ENCODE assay signal across 11 mouse cellular contexts in the genomic region with DNA sequence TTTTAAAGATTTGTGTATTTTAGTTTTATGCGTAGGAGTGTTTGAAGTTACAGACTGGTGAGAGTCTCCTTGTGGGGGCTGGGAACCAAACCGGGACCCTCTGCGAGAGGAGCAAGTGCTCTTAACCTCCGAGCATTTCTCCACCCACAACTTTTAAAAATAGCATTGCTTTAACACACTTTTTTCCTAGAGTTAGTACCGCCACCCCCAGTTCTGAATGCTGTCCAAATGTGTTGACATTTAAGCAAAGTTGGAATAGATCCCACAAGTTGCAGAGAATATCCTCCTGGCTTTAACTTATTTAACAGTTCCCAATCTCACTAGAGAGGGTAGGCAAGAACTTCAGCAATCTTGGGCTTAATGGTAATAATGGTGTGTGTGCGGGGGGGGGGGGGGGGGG. TPM values are rescaled to one million over a fixed set of nuclear protein-coding genes. Genes with fewer than 3 reads are reported as not detected.
DNase-seq lines count a peak whose midpoint lies in the region; ATAC-seq lines count a peak whose summit lies in the region.
"Had no signal": no experiment of that assay in that cellular context is flagged by ENCODE, and none has a peak within 500 bp of the region (broad histone marks: within the 10 kb centered on the region; RNA-seq: fewer than 3 reads in every experiment).

No protein-coding gene starts in this region.

- no peak for ATAC-seq in hindbrain, embryonic 16.5 days
- no peak for ATAC-seq in hindbrain, embryonic 11.5 days (ENCODE audit: low FRiP score)
- no peak for ATAC-seq in midbrain, embryonic 13.5 days
- no peak for ATAC-seq in stomach, embryonic 15.5 days (ENCODE audit: insufficient read depth, low FRiP score, low read depth)

- no peak overlapping the region for H3K4me3 ChIP-seq in hindbrain, embryonic 16.5 days (ENCODE audit: low read length)
- H3K4me3 ChIP-seq in hindbrain, embryonic 11.5 days (ENCODE audit: low read depth, low read length): no peak overlapping the region
- peak overlapping the region; percentile 51; the same call in 1 of the 2 replicates for H3K4me3 ChIP-seq in midbrain, embryonic 10.5 days
- H3K4me3 ChIP-seq in midbrain, embryonic 13.5 days (replicated peaks): no peak overlapping the region
- peak overlapping the region; percentile 22; the same call in 1 of the 2 replicates for H3K4me3 ChIP-seq in stomach, embryonic 15.5 days (replicated peaks)

- H3K36me3 ChIP-seq in hindbrain, embryonic 16.5 days (ENCODE audit: control insufficient read depth, insufficient read depth, low read length): no peaks in the 10 kb centered on the region
- no peaks in the 10 kb centered on the region for H3K36me3 ChIP-seq in hindbrain, embryonic 11.5 days (ENCODE audit: control insufficient read depth, insufficient read depth, low read length)
- H3K36me3 ChIP-seq in midbrain, embryonic 10.5 days: no peaks in the 10 kb centered on the region
- H3K36me3 ChIP-seq in midbrain, embryonic 13.5 days: no peaks in the 10 kb centered on the region
- H3K36me3 ChIP-seq in stomach, embryonic 15.5 days: no peaks in the 10 kb centered on the region
- H3K36me3 ChIP-seq: midbrain, embryonic 12.5 days had no signal

- H3K9ac ChIP-seq in hindbrain, embryonic 16.5 days (ENCODE audit: low read depth, low read length): no peak overlapping the region
- no peak overlapping the region for H3K9ac ChIP-seq in hindbrain, embryonic 11.5 days (ENCODE audit: low read depth, low read length)
- no peak overlapping the region for H3K9ac ChIP-seq in midbrain, embryonic 13.5 days (replicated peaks)
- H3K9ac ChIP-seq in stomach, embryonic 15.5 days: no peak overlapping the region

- H3K27me3 ChIP-seq in hindbrain, embryonic 16.5 days (replicated peaks; ENCODE audit: control insufficient read depth, insufficient read depth, low read length): no peaks in the 10 kb centered on the region
- peaks cover 3% of the 10 kb centered on the region; the same call in 1 of the 2 replicates for H3K27me3 ChIP-seq in hindbrain, embryonic 11.5 days (ENCODE audit: control insufficient read depth, insufficient read depth, low read length)
- H3K27me3 ChIP-seq in midbrain, embryonic 10.5 days (ENCODE audit: low read depth, poor library complexity, severe bottlenecking): peaks cover 51% of the 10 kb centered on the region
- H3K27me3 ChIP-seq in midbrain, embryonic 13.5 days: peaks cover 10% of the 10 kb centered on the region; the same call in 1 of the 2 replicates
- H3K27me3 ChIP-seq in stomach, embryonic 15.5 days (replicated peaks): peaks cover 9% of the 10 kb centered on the region

- peaks cover 6% of the 10 kb centered on the region for H3K4me1 ChIP-seq in hindbrain, embryonic 16.5 days (ENCODE audit: control insufficient read depth, insufficient read depth, low read depth, low read length)
- H3K4me1 ChIP-seq in hindbrain, embryonic 11.5 days (replicated peaks; ENCODE audit: control insufficient read depth, insufficient read depth, low read length): peaks cover 2% of the 10 kb centered on the region; the same call in 1 of the 2 replicates
- H3K4me1 ChIP-seq in midbrain, embryonic 10.5 days: peaks cover 33% of the 10 kb centered on the region
- H3K4me1 ChIP-seq in midbrain, embryonic 13.5 days (replicated peaks): peaks cover 13% of the 10 kb centered on the region
- 0 out of 2 replicates have a peak, but pooled peaks cover 3% of the 10 kb centered on the region for H3K4me1 ChIP-seq in stomach, embryonic 15.5 days

- peak overlapping the region; percentile 75 for H3K4me2 ChIP-seq in hindbrain, embryonic 16.5 days (ENCODE audit: low read length)
- H3K4me2 ChIP-seq in hindbrain, embryonic 11.5 days (replicated peaks; ENCODE audit: low read depth, low read length): no peak overlapping the region
- no peak overlapping the region for H3K4me2 ChIP-seq in midbrain, embryonic 13.5 days (replicated peaks)
- H3K4me2 ChIP-seq in stomach, embryonic 15.5 days: peak overlapping the region; percentile 54; the same call in 1 of the 2 replicates

- DNase-seq in adrenal gland, postnatal 10 days: peak; percentile 29
- DNase-seq in adrenal gland, postnatal 4 days (ENCODE audit: low spot score in 2 of 2): no peak
- DNase-seq in hindbrain, embryonic 11.5 days (ENCODE audit: low spot score): no peak
- no peak for DNase-seq in midbrain, embryonic 10.5 days (ENCODE audit: low spot score)
- DNase-seq in testis, postnatal 10 days (ENCODE audit: low spot score): no peak

- WGBS in hindbrain, embryonic 16.5 days: 66% methylated on average over 5 of the region's 6 CpGs
- 65% methylated on average over 5 of the region's 6 CpGs for WGBS in hindbrain, embryonic 11.5 days
- 59% methylated on average over 6 of the region's 6 CpGs for WGBS in midbrain, embryonic 10.5 days
- 61% methylated on average over 5 of the region's 6 CpGs for WGBS in midbrain, embryonic 13.5 days
- WGBS in stomach, embryonic 15.5 days: 35% methylated on average over 5 of the region's 6 CpGs

- H3K27ac ChIP-seq in hindbrain, embryonic 16.5 days (ENCODE audit: low read depth, low read length): no peak overlapping the region
- no peak overlapping the region for H3K27ac ChIP-seq in hindbrain, embryonic 11.5 days (ENCODE audit: low read depth, low read length)
- no peak overlapping the region for H3K27ac ChIP-seq in midbrain, embryonic 10.5 days (replicated peaks)
- no peak overlapping the region for H3K27ac ChIP-seq in midbrain, embryonic 13.5 days
- no peak overlapping the region for H3K27ac ChIP-seq in stomach, embryonic 15.5 days
- H3K27ac ChIP-seq: midbrain, embryonic 12.5 days had no signal

- H3K9me3 ChIP-seq in hindbrain, embryonic 16.5 days (ENCODE audit: control insufficient read depth, low read length): no peaks in the 10 kb centered on the region
- no peaks in the 10 kb centered on the region for H3K9me3 ChIP-seq in hindbrain, embryonic 11.5 days (ENCODE audit: control insufficient read depth, low read length)
- H3K9me3 ChIP-seq in midbrain, embryonic 10.5 days (replicated peaks): no peaks in the 10 kb centered on the region
- no peaks in the 10 kb centered on the region for H3K9me3 ChIP-seq in midbrain, embryonic 13.5 days
- no peaks in the 10 kb centered on the region for H3K9me3 ChIP-seq in stomach, embryonic 15.5 days
- H3K9me3 ChIP-seq: midbrain, embryonic 12.5 days had no signal

RNA-seq across cellular contexts. Expression of gene Gkn3, which starts 4.0 kb away (rescaled TPM):
- under 1 TPM; 0.82 to 0.84 TPM for total RNA-seq in adrenal gland, postnatal 10 days (2021)
- under 1 TPM; 0.36 to 0.76 TPM for total RNA-seq in adrenal gland, postnatal 4 days (2021)
- 0.44 and 0.93 TPM in 2 replicates for polyA plus RNA-seq in hindbrain, embryonic 16.5 days (2015; fragmentation: Nextera tagmentation; extraction: Ambion mirVana)
- polyA plus RNA-seq in hindbrain, embryonic 11.5 days (2014; fragmentation: Nextera tagmentation; extraction: Ambion mirVana): 0.29 TPM in 1 of 2 replicates, not detected in the other
- polyA plus RNA-seq in midbrain, embryonic 10.5 days (2016; fragmentation: Nextera tagmentation; extraction: Ambion mirVana): not detected in 2 replicates
- polyA plus RNA-seq in midbrain, embryonic 13.5 days (2015; fragmentation: Nextera tagmentation; extraction: Ambion mirVana): 0.38 TPM in 1 of 2 replicates, not detected in the other
- 3.8 and 5.1 TPM in 2 replicates for polyA plus RNA-seq in stomach, embryonic 15.5 days (2015; fragmentation: Nextera tagmentation; extraction: Ambion mirVana)
- polyA plus RNA-seq: midbrain, embryonic 12.5 days had no signal

RNA-seq across cellular contexts. Expression of gene Gkn2, which starts 11.6 kb away (rescaled TPM):
- not detected for total RNA-seq in adrenal gland, postnatal 10 days (2021)
- not detected for total RNA-seq in adrenal gland, postnatal 4 days (2021)
- polyA plus RNA-seq in hindbrain, embryonic 16.5 days (2015; fragmentation: Nextera tagmentation; extraction: Ambion mirVana): not detected in 2 replicates
- not detected in 2 replicates for polyA plus RNA-seq in hindbrain, embryonic 11.5 days (2014; fragmentation: Nextera tagmentation; extraction: Ambion mirVana)
- not detected in 2 replicates for polyA plus RNA-seq in midbrain, embryonic 10.5 days (2016; fragmentation: Nextera tagmentation; extraction: Ambion mirVana)
- not detected in 2 replicates for polyA plus RNA-seq in midbrain, embryonic 13.5 days (2015; fragmentation: Nextera tagmentation; extraction: Ambion mirVana)
- 2.3 and 4.7 TPM in 2 replicates for polyA plus RNA-seq in stomach, embryonic 15.5 days (2015; fragmentation: Nextera tagmentation; extraction: Ambion mirVana)
- total RNA-seq: heart, postnatal 25 days; layer of hippocampus, postnatal 14 days had no signal
- polyA plus RNA-seq: midbrain, embryonic 12.5 days had no signal

RNA-seq across cellular contexts. Expression of gene Gkn1, which starts 34.0 kb away (rescaled TPM):
- total RNA-seq in adrenal gland, postnatal 10 days (2021): not detected
- not detected for total RNA-seq in adrenal gland, postnatal 4 days (2021)
- polyA plus RNA-seq in hindbrain, embryonic 16.5 days (2015; fragmentation: Nextera tagmentation; extraction: Ambion mirVana): not detected in 2 replicates
- not detected in 2 replicates for polyA plus RNA-seq in hindbrain, embryonic 11.5 days (2014; fragmentation: Nextera tagmentation; extraction: Ambion mirVana)
- polyA plus RNA-seq in midbrain, embryonic 10.5 days (2016; fragmentation: Nextera tagmentation; extraction: Ambion mirVana): not detected in 2 replicates
- not detected in 2 replicates for polyA plus RNA-seq in midbrain, embryonic 13.5 days (2015; fragmentation: Nextera tagmentation; extraction: Ambion mirVana)
- polyA plus RNA-seq in stomach, embryonic 15.5 days (2015; fragmentation: Nextera tagmentation; extraction: Ambion mirVana): 0.68 and 2.3 TPM in 2 replicates
- total RNA-seq: heart, postnatal 25 days; layer of hippocampus, postnatal 14 days had no signal
- polyA plus RNA-seq: midbrain, embryonic 12.5 days had no signal

RNA-seq across cellular contexts. Expression of gene Bmp10, which starts 44.0 kb away (rescaled TPM):
- 1 to 10 TPM in 1 of 2 experiments, under 1 TPM in 1; 0.45 to 1.8 TPM for total RNA-seq in adrenal gland, postnatal 10 days (2021)
- total RNA-seq in adrenal gland, postnatal 4 days (2021): under 1 TPM in 1 of 2 experiments, not detected in 1; 0.65 TPM
- not detected in 2 replicates for polyA plus RNA-seq in hindbrain, embryonic 16.5 days (2015; fragmentation: Nextera tagmentation; extraction: Ambion mirVana)
- not detected in 2 replicates for polyA plus RNA-seq in hindbrain, embryonic 11.5 days (2014; fragmentation: Nextera tagmentation; extraction: Ambion mirVana)
- not detected in 2 replicates for polyA plus RNA-seq in midbrain, embryonic 10.5 days (2016; fragmentation: Nextera tagmentation; extraction: Ambion mirVana)
- polyA plus RNA-seq in midbrain, embryonic 13.5 days (2015; fragmentation: Nextera tagmentation; extraction: Ambion mirVana): not detected in 2 replicates
- not detected in 2 replicates for polyA plus RNA-seq in stomach, embryonic 15.5 days (2015; fragmentation: Nextera tagmentation; extraction: Ambion mirVana)
- total RNA-seq: layer of hippocampus, postnatal 14 days had no signal
- polyA plus RNA-seq: midbrain, embryonic 12.5 days had no signal

RNA-seq across cellular contexts. Expression of gene Antxr1, which starts 49.1 kb away (rescaled TPM):
- 10 to 100 TPM; 29.4 to 34.9 TPM for total RNA-seq in adrenal gland, postnatal 10 days (2021)
- total RNA-seq in adrenal gland, postnatal 4 days (2021): 10 to 100 TPM; 45.4 to 46.9 TPM
- 4.4 and 5.3 TPM in 2 replicates for polyA plus RNA-seq in hindbrain, embryonic 16.5 days (2015; fragmentation: Nextera tagmentation; extraction: Ambion mirVana)
- 4.5 and 7.4 TPM in 2 replicates for polyA plus RNA-seq in hindbrain, embryonic 11.5 days (2014; fragmentation: Nextera tagmentation; extraction: Ambion mirVana)
- 3.6 and 4.1 TPM in 2 replicates for polyA plus RNA-seq in midbrain, embryonic 10.5 days (2016; fragmentation: Nextera tagmentation; extraction: Ambion mirVana)
- 2.9 and 3.0 TPM in 2 replicates for polyA plus RNA-seq in midbrain, embryonic 13.5 days (2015; fragmentation: Nextera tagmentation; extraction: Ambion mirVana)
- polyA plus RNA-seq in stomach, embryonic 15.5 days (2015; fragmentation: Nextera tagmentation; extraction: Ambion mirVana): 8.0 and 9.0 TPM in 2 replicates

Comparison
In these comparisons a context has a peak if more than half of its experiments do, and no peak if none do; other contexts are left out.
1. H3K4me2 ChIP-seq: peak in hindbrain, embryonic 16.5 days (single experiment) and stomach, embryonic 15.5 days (single experiment); none in hindbrain, embryonic 11.5 days (single experiment) and midbrain, embryonic 13.5 days (single experiment).
2. H3K4me3 ChIP-seq: peak in midbrain, embryonic 10.5 days (single experiment) and stomach, embryonic 15.5 days (single experiment); none in hindbrain, embryonic 16.5 days (single experiment), hindbrain, embryonic 11.5 days (single experiment) and midbrain, embryonic 13.5 days (single experiment).